Mouse (Mus musculus) midbrain, embryonic 15.5 days (tissue): ENCODE data around the gene Atp6v1d. TPM values are rescaled to one million over a fixed set of nuclear protein-coding genes. Genes with fewer than 3 reads are reported as not detected.

ENCODE experiments used
- ATAC-seq: fragments of 200-750 bp; cut with Nextera tagmentation; replicated peaks from 2 replicates; pipeline ENCODE4 v1.8.0; 2017; ENCODE audit warnings: moderate TSS enrichment
- H3K27ac ChIP-seq: fragments of 300-500 bp; sonication (generic); 2 replicates; pipeline ENCODE4 v1.5.1; 2015; ENCODE audit warnings: mild to moderate bottlenecking, inconsistent platforms
- H3K27me3 ChIP-seq: fragments of 300-500 bp; sonication (generic); replicated peaks from 2 replicates; pipeline ENCODE4 v1.6.1; 2015; ENCODE audit warnings: inconsistent platforms
- H3K36me3 ChIP-seq: fragments of 300-500 bp; sonication (generic); replicated peaks from 2 replicates; pipeline ENCODE4 v1.6.1; 2015; ENCODE audit warnings: inconsistent platforms
- H3K4me1 ChIP-seq: fragments of 300-500 bp; sonication (generic); 2 replicates; pipeline ENCODE4 v1.6.1; 2015; ENCODE audit warnings: inconsistent platforms
- H3K4me2 ChIP-seq: fragments of 300-500 bp; sonication (generic); 2 replicates; pipeline ENCODE4 v1.6.1; 2015; ENCODE audit warnings: inconsistent platforms, mild to moderate bottlenecking, moderate library complexity
- H3K4me3 ChIP-seq: fragments of 300-500 bp; sonication (generic); 2 replicates; pipeline ENCODE4 v1.5.1; 2015; ENCODE audit warnings: mild to moderate bottlenecking, inconsistent platforms
- H3K9ac ChIP-seq: fragments of 300-500 bp; sonication (generic); 2 replicates; pipeline ENCODE4 v1.6.1; 2015; ENCODE audit warnings: mild to moderate bottlenecking, inconsistent platforms
- H3K9me3 ChIP-seq: fragments of 300-500 bp; sonication (generic); 2 replicates; pipeline ENCODE4 v1.6.1; 2016; ENCODE audit warnings: inconsistent platforms
- WGBS: fragments of 180-500 bp; shearing (Covaris S2); methylation state at CpG from one replicate; pipeline ENCODE4 v1.1.7; 2015; ENCODE audit warnings: mixed read lengths; 5-methylcytosine and 5-hydroxymethylcytosine counted together
- polyA plus RNA-seq: library from polyadenylated mRNA; unstranded; fragments of >200 nt; fragmentation: Nextera tagmentation; extraction: Ambion mirVana; gene quantifications from 2 replicates; pipeline ENCODE4 v1.2.1, GENCODE M21; 2015

Gene Atp6v1d
- 105 and 121 TPM in 2 replicates for polyA plus RNA-seq

DNA sequence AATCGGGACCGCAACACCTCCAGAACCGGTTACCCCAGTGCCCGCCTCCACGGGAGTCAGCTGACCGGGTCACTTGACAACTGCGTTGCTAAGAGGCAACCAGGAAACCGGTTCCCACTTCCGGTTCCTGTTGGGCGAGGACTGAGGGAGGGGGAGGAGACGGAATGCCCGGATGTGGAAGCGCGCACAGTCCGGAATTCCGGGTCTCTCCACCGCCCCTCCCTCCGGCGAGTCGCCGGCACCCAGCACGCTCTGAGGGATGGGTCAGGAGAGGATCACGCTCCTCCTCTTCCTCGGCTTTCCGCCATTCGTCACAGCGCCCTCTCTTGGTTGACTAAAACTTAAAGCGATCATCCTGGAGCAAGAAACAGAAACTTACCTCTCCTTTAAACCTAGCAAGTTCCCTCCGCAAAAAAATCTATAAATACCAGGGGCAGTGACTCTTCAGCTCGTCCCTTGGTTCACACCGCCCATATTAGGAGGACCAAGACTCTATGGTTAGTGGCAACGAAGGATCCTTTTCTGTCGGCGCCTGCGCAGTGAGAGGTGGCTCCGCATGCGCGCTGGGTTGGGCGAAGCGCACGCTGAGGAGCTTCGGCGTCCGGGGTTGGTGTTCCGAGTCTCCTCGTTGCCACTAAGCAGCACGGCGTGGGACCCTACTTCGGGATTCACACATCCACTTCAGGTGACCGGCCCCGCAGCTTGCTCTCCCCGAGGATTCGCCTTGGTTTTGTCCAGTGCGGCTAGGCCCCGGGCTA, at the start of gene Atp6v1d, which contains the start of gene Eif2s1:
TSS of gene Atp6v1d (minus strand) at position 143 of the 758 bp plus-strand sequence.
TSS of gene Eif2s1 (plus strand) at position 324 of the 758 bp plus-strand sequence.
- ATAC-seq, result peak; percentile 100
- Histone ChIP-seq H3K9ac (peak within 1 kb of the TSS; percentile 81), H3K36me3 (no peaks in the 10 kb centered on the region; the same call in 1 of the 2 replicates), H3K4me2 (peak within 1 kb of the TSS; percentile 93), H3K27me3 (no peaks in the 10 kb centered on the region), H3K4me1 (peaks cover 36% of the 10 kb centered on the region), H3K9me3 (no peaks in the 10 kb centered on the region), H3K27ac (peak within 1 kb of the TSS; percentile 90), H3K4me3 (peak within 1 kb of the TSS; percentile 95)
- 0% methylated on average over 55 of the region's 55 CpGs for WGBS

DNA sequence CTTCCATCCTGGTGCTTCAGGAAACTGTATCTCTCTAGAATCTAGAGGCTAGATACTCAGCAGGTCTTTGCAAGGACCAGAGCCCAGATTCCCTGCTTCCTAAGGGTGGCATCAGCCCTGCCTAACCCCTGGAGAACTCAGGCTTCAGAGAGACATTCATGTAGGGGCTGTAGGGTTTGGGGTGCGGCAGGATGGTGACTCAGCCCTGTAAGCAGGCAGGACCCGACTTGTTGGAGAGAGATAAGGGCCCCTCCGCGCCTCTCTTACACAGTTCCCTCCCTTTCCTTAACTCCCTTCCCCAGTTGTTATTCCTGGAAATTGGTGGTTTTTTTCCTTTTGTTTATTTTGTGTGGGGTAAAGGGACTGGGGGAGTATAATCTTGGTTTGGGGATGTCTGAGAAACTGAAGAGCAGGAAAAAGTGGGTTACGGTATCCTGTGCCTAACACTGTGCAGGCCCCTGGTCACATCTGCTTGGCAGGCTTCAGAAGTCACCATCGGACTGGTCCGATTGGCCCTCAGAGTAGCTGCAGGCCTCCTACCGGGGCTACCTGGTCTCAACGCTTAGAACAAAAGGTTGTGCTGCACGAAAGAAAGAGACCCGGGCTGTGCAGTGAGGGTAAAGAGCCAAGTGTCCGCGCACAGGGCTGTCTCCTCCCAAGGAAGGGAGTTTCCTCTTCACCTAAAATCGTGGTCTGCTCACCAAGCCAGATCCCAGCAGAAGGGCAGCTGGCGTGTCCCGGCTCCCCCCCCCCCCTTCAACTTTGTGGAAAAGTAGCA, 49.4 kb upstream of the Atp6v1d start:
- no peak overlapping the region for H3K27ac ChIP-seq
- no peaks in the 10 kb centered on the region for H3K9me3 ChIP-seq
- H3K9ac ChIP-seq, result no peak overlapping the region
- peak overlapping the region; percentile 53 for H3K4me2 ChIP-seq
- no peaks in the 10 kb centered on the region for H3K36me3 ChIP-seq
- H3K4me1 ChIP-seq, result peaks cover 24% of the 10 kb centered on the region
- H3K27me3 ChIP-seq, result peaks cover 53% of the 10 kb centered on the region
- H3K4me3 ChIP-seq, result peak overlapping the region; percentile 32; the same call in 1 of the 2 replicates
- no peak for ATAC-seq
- WGBS, result 12% methylated on average over 16 of the region's 16 CpGs

DNA sequence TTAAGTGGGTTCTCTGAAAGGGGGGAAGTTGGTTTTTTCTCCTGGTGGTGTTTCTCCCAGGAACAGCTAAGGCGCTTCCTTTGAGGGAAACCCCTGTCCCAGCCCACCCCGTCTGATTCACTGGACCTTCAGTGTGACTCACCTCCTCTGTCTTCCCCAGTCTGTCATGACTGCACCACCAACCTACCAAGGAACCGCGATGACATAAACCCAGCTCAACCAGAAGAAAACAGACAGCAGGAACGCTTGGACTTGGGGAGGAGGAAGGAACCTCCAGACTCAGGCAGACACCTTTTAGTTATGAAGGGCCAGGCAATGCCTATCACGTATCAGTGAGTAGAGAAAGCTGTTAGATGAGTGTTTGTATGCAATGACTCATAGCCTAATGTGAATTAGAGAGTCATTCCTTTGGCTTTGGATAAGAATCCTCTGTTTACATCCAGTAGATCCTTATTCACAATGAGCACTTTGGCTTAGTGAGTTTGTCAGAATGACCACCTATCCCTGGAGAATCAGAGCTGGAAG, 46.7 kb upstream of the Atp6v1d start:
- 77% methylated on average over 6 of the region's 6 CpGs for WGBS
- ATAC-seq, result no peak
- H3K27me3 ChIP-seq, result peaks cover 49% of the 10 kb centered on the region

DNA sequence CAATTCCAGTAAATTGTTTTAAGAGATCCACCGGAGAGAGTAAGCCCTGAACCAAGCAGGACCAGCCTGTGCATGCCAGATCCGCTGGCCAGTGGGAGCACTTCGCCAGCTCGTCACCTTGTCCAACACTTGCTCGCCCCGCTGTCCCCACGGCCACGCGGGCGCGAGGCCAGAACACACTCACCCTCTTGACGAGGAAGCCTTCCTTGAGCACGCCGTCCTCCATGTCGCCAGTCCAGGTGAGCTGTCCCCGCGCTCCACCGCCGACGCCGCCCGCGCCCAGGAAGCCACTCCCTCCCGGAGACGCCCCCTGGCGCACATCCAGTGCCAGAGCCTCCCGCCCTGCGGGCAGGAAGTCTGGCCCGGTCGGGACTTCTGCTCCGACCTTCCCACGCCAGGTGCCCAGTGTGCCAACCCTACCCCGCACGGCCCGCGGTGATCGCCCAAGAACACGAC, 45.3 kb upstream of the Atp6v1d start, which contains the start of gene Plek2:
TSS of gene Plek2 (minus strand) at position 258 of the 456 bp plus-strand sequence.
- Histone ChIP-seq H3K4me2 (peak within 1 kb of the TSS; percentile 98), H3K9me3 (no peaks in the 10 kb centered on the region), H3K27ac (no peak within 1 kb of the TSS), H3K4me3 (peak within 1 kb of the TSS; percentile 54), H3K27me3 (peaks cover 36% of the 10 kb centered on the region), H3K4me1 (peaks cover 18% of the 10 kb centered on the region), H3K36me3 (no peaks in the 10 kb centered on the region), H3K9ac (peak within 1 kb of the TSS; percentile 45)
- under 1% methylated on average over 38 of the region's 38 CpGs for WGBS
- peak; percentile 69; the same call in 1 of the 2 replicates for ATAC-seq

More for the DNA sequence above, 46.7 kb upstream of the Atp6v1d start:
- H3K9me3 ChIP-seq, result no peaks in the 10 kb centered on the region
- H3K36me3 ChIP-seq, result no peaks in the 10 kb centered on the region
- peaks cover 24% of the 10 kb centered on the region for H3K4me1 ChIP-seq
- H3K9ac ChIP-seq, result no peak overlapping the region
- H3K4me2 ChIP-seq, result no peak overlapping the region
- H3K27ac ChIP-seq, result no peak overlapping the region
- no peak overlapping the region for H3K4me3 ChIP-seq

DNA sequence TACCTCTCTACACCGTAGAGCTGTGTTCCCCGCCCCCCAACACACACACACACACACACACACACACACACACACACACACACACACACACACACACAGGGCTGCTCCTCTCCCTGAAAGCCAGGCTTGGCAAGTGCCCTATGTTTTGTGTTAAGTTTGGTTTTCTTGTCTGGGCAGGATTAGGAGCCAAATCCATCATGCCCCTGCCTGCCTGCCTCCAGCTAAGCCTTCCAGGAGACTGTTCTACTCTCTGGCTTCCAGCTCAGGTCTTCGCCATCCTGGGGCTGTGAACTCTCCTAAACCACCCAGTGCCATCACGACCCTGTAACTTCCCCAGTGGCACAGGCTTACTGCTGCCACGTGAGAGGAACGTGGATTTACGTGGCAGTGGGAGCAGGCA, 43.1 kb upstream of the Atp6v1d start:
- WGBS, result 91% methylated on average over 7 of the region's 7 CpGs
- Histone ChIP-seq H3K36me3 (no peaks in the 10 kb centered on the region), H3K9me3 (no peaks in the 10 kb centered on the region), H3K4me3 (no peak overlapping the region), H3K9ac (no peak overlapping the region), H3K27ac (no peak overlapping the region), H3K4me2 (no peak overlapping the region), H3K27me3 (peaks cover 16% of the 10 kb centered on the region), H3K4me1 (peaks cover 9% of the 10 kb centered on the region)
- ATAC-seq, result no peak

DNA sequence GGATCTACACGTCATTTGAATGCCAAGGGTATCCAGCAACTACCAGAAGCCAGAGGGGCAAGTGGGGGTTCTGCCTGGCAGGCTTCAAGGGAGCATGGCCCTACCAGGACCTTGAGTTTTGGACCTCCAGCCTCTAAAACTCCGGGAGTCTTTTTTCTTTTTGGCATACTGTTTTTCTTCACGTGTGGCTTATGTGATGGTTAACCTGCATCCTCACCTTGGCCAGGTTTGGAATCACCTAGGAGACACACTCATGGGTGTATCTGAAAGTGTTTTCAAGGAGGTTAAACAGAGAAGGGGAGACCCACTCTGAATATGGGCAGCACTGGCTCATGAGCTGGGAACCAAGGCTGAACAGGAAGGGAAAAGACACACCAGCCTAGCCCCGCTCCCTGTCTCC, 41.9 kb upstream of the Atp6v1d start:
- H3K9ac ChIP-seq, result no peak overlapping the region
- H3K9me3 ChIP-seq, result no peaks in the 10 kb centered on the region
- peaks cover 9% of the 10 kb centered on the region for H3K4me1 ChIP-seq
- no peak for ATAC-seq
- no peak overlapping the region for H3K4me3 ChIP-seq
- H3K27ac ChIP-seq, result no peak overlapping the region
- H3K4me2 ChIP-seq, result no peak overlapping the region
- no peaks in the 10 kb centered on the region for H3K36me3 ChIP-seq
- 75% methylated on average over 4 of the region's 4 CpGs for WGBS
- H3K27me3 ChIP-seq, result peaks cover 9% of the 10 kb centered on the region

DNA sequence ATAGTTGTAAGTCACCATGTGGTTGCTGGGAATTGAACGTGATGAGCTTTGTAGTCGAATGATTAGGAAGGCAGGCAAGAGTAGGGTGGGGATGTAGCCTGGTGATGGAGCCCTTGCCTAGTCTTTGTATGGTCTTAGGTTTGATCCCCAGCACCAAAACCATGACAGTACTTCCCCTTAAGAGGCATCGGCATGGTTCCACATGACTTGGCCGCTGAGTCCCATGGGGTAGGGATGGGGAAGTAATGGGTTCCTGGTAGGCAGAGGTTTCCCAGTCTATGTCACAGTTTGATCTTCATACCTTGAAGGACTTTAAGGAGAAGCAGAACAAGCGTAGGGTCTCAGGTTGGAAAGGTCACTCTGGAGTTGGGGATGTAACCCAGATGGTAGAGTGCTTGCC, 40.0 kb upstream of the Atp6v1d start:
- H3K27me3 ChIP-seq, result no peaks in the 10 kb centered on the region
- no peaks in the 10 kb centered on the region for H3K36me3 ChIP-seq
- no peaks in the 10 kb centered on the region for H3K9me3 ChIP-seq
- no peak overlapping the region for H3K4me2 ChIP-seq
- WGBS, result 84% methylated on average over 5 of the region's 5 CpGs
- H3K27ac ChIP-seq, result no peak overlapping the region
- H3K9ac ChIP-seq, result no peak overlapping the region
- no peak for ATAC-seq
- H3K4me1 ChIP-seq, result peaks cover under 1% of the 10 kb centered on the region; the same call in 1 of the 2 replicates
- H3K4me3 ChIP-seq, result no peak overlapping the region

DNA sequence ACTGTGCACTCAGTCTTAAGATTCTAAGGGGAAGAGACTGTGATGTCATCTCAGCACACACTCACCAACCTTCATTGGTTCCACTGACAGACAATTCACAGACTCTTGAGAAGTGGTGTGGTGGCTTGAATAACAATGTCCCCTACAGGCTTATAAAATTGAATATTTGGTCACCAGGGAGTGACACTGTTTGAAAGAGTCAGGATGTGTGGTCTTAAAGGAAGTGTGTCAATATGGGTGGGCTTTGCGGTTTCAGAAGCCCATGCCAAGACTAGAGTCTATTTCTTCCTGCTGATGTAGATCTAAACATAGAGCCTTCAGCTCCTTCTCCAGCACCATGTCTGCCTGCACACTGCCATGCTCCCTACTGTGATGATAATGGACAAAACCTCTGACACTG, 36.4 kb upstream of the Atp6v1d start:
- H3K4me1 ChIP-seq, result no peaks in the 10 kb centered on the region
- ATAC-seq, result no peak
- H3K27ac ChIP-seq, result no peak overlapping the region
- H3K9ac ChIP-seq, result no peak overlapping the region
- H3K4me2 ChIP-seq, result no peak overlapping the region
- H3K27me3 ChIP-seq, result no peaks in the 10 kb centered on the region
- 97% methylated on average over 1 of the region's 1 CpGs for WGBS
- no peaks in the 10 kb centered on the region for H3K9me3 ChIP-seq
- no peaks in the 10 kb centered on the region for H3K36me3 ChIP-seq
- no peak overlapping the region for H3K4me3 ChIP-seq

DNA sequence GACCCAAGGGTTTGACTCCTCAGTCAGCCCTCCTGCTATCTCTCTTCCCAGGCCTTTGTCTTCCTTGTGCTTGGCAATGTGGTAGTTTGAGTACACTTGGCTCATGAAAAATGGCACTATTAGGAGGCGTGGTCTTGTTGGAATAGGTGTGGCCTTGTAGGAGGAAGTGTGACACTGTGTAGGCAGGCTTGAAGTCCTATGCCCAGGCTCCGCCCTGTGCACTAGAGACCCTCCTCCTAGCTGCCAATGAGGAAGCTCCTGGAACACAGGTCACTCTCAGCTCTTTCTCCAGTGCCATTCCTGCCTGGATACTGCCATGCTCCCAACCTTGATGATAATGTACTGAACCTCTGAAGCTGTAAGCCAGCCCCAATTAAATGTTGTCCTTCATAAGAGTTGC, 29.7 kb upstream of the Atp6v1d start:
- Histone ChIP-seq H3K36me3 (no peaks in the 10 kb centered on the region; the same call in 1 of the 2 replicates), H3K4me2 (no peak overlapping the region), H3K9me3 (no peaks in the 10 kb centered on the region), H3K27me3 (no peaks in the 10 kb centered on the region), H3K9ac (no peak overlapping the region), H3K4me1 (no peaks in the 10 kb centered on the region), H3K4me3 (no peak overlapping the region), H3K27ac (no peak overlapping the region)
- ATAC-seq, result no peak
- 87% methylated on average over 2 of the region's 2 CpGs for WGBS

DNA sequence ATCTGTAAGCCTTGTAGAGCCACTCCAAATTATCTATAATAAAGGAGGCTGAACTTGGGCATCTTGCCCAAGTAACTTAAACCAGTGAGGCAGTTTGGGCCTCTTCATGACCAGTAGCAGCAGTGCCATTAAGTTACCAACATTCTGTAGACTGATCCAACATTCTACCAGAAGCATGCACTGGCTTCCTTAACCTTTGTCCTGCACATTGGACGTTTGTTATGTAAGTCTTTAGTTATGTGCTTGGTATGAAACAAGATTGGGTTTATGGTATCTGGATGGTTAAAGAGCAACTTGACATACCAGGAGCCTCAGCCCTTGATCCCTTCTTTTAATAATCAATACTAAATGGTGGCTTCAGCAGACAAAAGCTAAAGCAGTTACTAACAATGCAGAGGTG, 28.6 kb upstream of the Atp6v1d start:
- no peak overlapping the region for H3K4me2 ChIP-seq
- H3K27me3 ChIP-seq, result no peaks in the 10 kb centered on the region
- no peak overlapping the region for H3K9ac ChIP-seq
- no peaks in the 10 kb centered on the region for H3K4me1 ChIP-seq
- no peak for ATAC-seq
- H3K27ac ChIP-seq, result no peak overlapping the region
- H3K9me3 ChIP-seq, result no peaks in the 10 kb centered on the region
- no peak overlapping the region for H3K4me3 ChIP-seq
- H3K36me3 ChIP-seq, result no peaks in the 10 kb centered on the region; the same call in 1 of the 2 replicates
- WGBS, result 68% methylated on average over 1 of the region's 1 CpGs

DNA sequence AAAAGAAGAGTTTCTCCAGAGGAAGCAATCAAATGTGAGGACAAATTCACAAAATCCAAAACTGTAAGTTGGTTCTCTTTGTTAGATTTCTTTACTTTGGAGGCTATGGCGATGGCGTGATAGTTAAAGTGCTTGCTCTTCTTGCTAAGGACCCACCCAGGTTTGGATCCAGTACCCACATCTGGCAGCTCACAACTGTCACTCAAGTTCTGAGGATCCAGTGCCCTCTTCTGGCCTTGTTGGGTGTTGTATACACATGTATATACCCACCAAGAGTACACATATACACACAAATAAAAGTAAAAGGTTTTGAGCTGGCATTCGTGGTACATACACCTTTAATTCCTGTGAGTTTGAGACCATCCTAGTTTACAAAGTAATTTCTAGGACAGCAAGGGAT, 13.1 kb upstream of the Atp6v1d start:
- Histone ChIP-seq H3K4me2 (no peak overlapping the region), H3K9ac (no peak overlapping the region), H3K4me1 (no peaks in the 10 kb centered on the region), H3K36me3 (peaks cover 26% of the 10 kb centered on the region), H3K27ac (no peak overlapping the region), H3K27me3 (no peaks in the 10 kb centered on the region), H3K9me3 (no peaks in the 10 kb centered on the region), H3K4me3 (no peak overlapping the region)
- no peak for ATAC-seq
- WGBS, result 95% methylated on average over 3 of the region's 3 CpGs

DNA sequence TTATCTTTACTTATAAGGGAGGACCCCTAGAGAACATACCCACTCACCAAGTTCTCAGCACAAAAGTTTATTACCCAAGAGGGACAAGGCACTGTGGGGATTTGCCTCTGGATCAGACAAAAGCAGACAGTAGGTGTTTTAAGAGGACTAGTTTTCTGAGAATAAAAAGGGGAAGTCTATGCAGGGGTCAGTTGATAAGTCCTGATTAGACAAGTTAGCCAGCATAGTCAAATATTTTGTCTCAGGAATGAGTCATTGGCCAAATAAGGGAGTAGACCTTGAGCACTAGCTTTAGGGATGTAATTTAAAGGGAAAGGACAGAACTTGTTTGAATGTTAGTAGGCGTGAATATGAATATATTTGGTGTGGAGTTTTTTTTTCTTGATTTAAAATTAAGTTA, 6.7 kb upstream of the Atp6v1d start:
- Histone ChIP-seq H3K4me2 (no peak overlapping the region), H3K27me3 (no peaks in the 10 kb centered on the region), H3K9me3 (no peaks in the 10 kb centered on the region), H3K4me1 (peaks cover 6% of the 10 kb centered on the region), H3K27ac (no peak overlapping the region), H3K36me3 (peaks cover 11% of the 10 kb centered on the region; the same call in 1 of the 2 replicates), H3K9ac (no peak overlapping the region), H3K4me3 (no peak overlapping the region)
- WGBS, result 91% methylated on average over 1 of the region's 1 CpGs
- no peak for ATAC-seq
